Mouse (Mus musculus) testis, adult 2 months (tissue): ENCODE results near the gene Yaf2.

ENCODE experiments used
- CTCF ChIP-seq: fragments of 200-500 bp; IDR thresholded peaks from 2 replicates; pipeline ENCODE4 v1.5.1; 2012; ENCODE audit warnings: low read depth, mild to moderate bottlenecking, inconsistent platforms, low read length, moderate library complexity; ENCODE audit not compliant: control insufficient read depth, insufficient read depth, insufficient replicate concordance
- POLR2A ChIP-seq: fragments of 200-500 bp; IDR thresholded peaks from 2 replicates; pipeline ENCODE4 v1.6.1; 2012; ENCODE audit warnings: low read depth, mild to moderate bottlenecking, inconsistent platforms, low read length, moderate library complexity; ENCODE audit not compliant: control insufficient read depth

DNA sequence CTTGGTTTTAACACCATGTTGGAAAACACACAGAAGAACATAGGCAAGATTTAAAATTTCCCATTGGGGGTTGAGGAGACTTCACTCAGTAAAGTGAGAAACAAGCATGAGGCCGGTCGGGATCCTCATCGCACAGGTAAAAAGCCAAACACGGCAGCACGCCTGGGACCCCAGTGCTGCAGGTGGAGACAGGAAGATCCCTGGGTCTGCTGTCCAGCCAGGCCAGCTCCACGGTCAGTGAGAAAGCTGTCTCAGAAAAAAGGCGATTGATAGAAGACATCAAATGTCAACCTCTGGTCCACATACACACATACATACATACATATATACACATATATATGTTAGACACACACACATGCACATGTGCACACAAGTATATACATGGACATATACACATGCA lies 67.2 kb downstream of the Yaf2 start:
- TF ChIP-seq CTCF (no peak), POLR2A (no peak)
